Mouse (Mus musculus): ENCODE data around the gene Ssh1.

DNA sequence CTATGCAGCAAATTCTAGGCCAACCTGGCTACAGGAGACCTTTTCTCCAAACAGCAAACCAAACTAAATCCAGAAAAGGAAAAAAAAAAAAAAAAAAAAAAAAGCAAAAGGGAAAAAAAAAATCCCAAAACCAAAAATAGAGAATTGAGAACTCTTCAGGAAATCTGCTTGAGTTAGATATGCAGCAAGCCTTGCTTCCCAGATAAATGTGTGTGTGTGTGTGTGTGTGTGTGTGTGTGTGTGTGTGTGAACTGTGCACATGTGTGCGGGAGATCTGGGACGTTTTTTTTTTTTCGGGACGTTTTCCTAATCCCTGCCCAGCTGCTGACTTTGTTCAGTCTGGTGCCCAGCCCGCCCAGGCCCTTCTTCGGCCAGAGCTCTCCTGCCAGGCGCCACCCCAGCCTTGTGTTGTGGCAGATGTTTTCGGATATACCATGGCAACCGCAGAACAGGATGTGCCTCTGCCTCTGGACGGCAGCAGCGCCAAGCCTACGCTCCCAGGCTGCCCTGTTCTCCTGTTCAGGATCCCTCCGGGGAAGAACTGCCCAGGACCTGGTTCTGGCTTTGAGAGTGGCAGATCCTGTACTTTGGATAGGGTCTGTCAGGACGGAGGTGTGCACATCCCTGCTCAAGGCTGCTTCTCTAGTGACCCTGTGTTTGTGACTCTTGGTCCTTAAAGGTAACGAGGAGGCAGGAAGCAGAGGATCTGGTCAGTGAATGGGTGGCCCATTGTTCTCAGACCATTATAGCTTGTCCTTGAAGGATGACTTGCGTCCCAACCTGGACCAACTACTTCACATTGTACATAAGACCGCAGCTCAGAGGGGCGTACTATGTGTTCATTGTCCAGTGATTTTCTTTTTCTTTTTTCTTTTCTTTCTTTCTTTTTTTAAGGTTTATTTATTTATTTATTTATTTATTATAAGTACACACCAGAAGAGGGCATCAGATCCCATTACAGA, 62.8 kb downstream of the Ssh1 start:
- TF ChIP-seq CTCF (IDR thresholded peaks at IDR 0.05; ENCODE audit: extremely low read depth, insufficient read depth, insufficient read length, insufficient replicate concordance): no peak
- no peak for TF ChIP-seq POLR2A (IDR thresholded peaks at IDR 0.05; ENCODE audit: low read depth, low read length)

Data from spleen, adult 2 months (tissue).